Mouse (Mus musculus): ENCODE measurements around the gene Rhno1. TPM values are rescaled to one million over a fixed set of nuclear protein-coding genes. Genes with fewer than 3 reads are reported as not detected.

The Rhno1 gene
- total and polyA plus RNA-seq, 2 experiments from 2014 or later = 22.8 to 53.9 TPM

DNA sequence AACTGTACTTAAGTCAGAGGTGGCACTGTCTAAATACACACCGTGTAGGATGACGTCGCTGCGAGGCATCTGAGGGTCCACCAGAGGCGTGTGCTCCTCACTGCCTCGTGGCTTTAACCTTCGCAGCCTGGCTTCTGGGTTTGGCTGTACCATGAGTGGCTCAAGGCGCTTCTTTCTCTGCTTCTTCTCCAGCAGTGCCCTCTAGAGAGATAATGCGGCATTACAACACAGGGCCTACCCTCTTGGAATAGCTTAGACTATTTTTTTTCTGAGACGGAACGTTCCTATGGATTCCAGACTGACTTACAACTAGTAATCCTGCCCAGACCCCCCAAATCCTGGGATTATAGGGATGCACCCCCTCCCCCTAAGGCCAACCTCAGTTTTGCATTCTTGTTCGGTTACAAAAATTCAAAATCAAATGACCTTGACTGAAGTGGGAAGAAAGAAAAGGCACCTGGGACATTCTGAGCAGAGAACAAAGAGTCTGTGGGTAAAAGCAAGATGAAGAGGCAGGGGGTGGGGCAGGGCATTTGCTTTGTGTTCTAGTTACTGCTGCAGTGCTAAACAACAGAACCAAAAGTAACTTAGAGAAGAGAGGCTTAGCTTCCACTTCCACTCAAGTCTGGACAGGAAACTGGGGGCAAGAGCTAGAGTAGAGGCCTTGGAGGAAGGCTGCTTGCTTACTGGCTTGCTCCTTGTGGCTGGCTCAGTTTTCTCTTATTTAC lies 28.1 kb downstream of the Rhno1 start:
- peak; percentile 91 for ATAC-seq
- H3K27me3 ChIP-seq (ENCODE audit: insufficient read depth, low read length) = no peaks in the 10 kb centered on the region
- peak; percentile 90 for DNase-seq (ENCODE audit: low spot score)
- no peak overlapping the region for H3K4me2 ChIP-seq (ENCODE audit: low read depth, low read length)
- WGBS = 19% methylated on average over 12 of the region's 12 CpGs
- H3K4me3 ChIP-seq (ENCODE audit: low read length) = no peak overlapping the region
- 0 out of 2 replicates have a peak, but pooled peaks cover 3% of the 10 kb centered on the region for H3K4me1 ChIP-seq (ENCODE audit: insufficient read depth, low read length)
- peaks cover 30% of the 10 kb centered on the region for H3K36me3 ChIP-seq (ENCODE audit: insufficient read depth, low read length)
- H3K9ac ChIP-seq (replicated peaks; ENCODE audit: low read length) = no peak overlapping the region
- TF ChIP-seq CTCF (IDR thresholded peaks at IDR 0.05; ENCODE audit: low read depth) = peak; percentile 78
- H3K27ac ChIP-seq = no peak overlapping the region
- no peaks in the 10 kb centered on the region for H3K9me3 ChIP-seq (ENCODE audit: low read length)

DNA sequence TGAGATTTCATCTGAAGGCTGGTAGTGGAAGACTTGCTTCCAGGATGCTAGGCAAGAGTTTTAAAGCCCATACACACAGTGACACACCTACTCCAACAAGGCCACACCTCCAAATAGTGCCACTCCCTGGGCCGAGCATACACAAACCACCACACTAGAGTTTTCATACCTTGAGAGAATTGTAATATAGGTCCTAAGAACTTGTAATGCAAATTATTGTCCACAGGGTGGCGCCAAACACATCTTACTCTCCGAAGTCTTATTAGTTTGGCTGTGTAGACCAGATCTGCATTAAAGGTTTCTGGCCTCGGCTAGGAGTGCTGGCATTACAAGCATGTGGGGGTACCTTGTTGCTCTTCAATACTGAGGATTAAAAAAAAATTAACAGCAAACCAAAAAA lies 44.4 kb downstream of the Rhno1 start:
- Histone ChIP-seq H3K27ac (no peak overlapping the region), H3K9me3 (ENCODE audit: low read length) (no peaks in the 10 kb centered on the region), H3K9ac (replicated peaks; ENCODE audit: low read length) (no peak overlapping the region), H3K4me1 (ENCODE audit: insufficient read depth, low read length) (no peaks in the 10 kb centered on the region), H3K36me3 (ENCODE audit: insufficient read depth, low read length) (peaks cover 20% of the 10 kb centered on the region), H3K4me3 (ENCODE audit: low read length) (no peak overlapping the region), H3K27me3 (ENCODE audit: insufficient read depth, low read length) (no peaks in the 10 kb centered on the region), H3K4me2 (ENCODE audit: low read depth, low read length) (no peak overlapping the region)
- peak; percentile 48; the same call in 1 of the 2 replicates for ATAC-seq
- DNase-seq (ENCODE audit: low spot score) = peak; percentile 90
- WGBS = 8% methylated on average over 4 of the region's 4 CpGs
- TF ChIP-seq CTCF (IDR thresholded peaks at IDR 0.05; ENCODE audit: low read depth) = peak; percentile 80

- Histone ChIP-seq H3K4me3 (ENCODE audit: low read length) (no peak overlapping the region), H3K4me2 (ENCODE audit: low read depth, low read length) (no peak overlapping the region), H3K27me3 (ENCODE audit: insufficient read depth, low read length) (no peaks in the 10 kb centered on the region), H3K36me3 (ENCODE audit: insufficient read depth, low read length) (no peaks in the 10 kb centered on the region), H3K9ac (replicated peaks; ENCODE audit: low read length) (no peak overlapping the region), H3K27ac (no peak overlapping the region), H3K4me1 (ENCODE audit: insufficient read depth, low read length) (no peaks in the 10 kb centered on the region), H3K9me3 (ENCODE audit: low read length) (no peaks in the 10 kb centered on the region)
- no peak for ATAC-seq
- no peak for DNase-seq (ENCODE audit: low spot score)
- TF ChIP-seq CTCF (IDR thresholded peaks at IDR 0.05; ENCODE audit: low read depth) = no peak
- 81% methylated on average over 8 of the region's 8 CpGs for WGBS
These were observed 47.1 kb downstream of the Rhno1 start for GRCm38 (mm10) chr6:128315597-128315996.

DNA sequence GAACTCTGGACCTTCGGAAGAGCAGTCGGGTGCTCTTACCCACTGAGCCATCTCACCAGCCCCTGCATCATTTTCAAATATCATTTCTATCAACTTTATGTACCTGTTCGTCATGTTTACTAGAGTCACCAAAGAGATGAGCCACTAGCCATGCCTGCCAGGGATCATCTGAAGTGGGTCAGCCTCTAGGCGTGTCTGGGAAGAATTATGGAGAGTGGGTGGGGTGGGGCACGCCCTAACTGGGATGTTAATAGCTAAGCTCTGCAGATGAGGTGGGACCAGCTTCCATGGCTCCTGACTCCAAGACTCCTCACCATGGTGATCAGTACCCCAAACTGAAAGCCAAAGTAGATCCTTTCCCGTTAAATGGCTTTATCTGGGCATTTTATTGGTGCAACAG lies 47.9 kb downstream of the Rhno1 start:
- no peak for DNase-seq (ENCODE audit: low spot score)
- no peak for TF ChIP-seq CTCF (IDR thresholded peaks at IDR 0.05; ENCODE audit: low read depth)
- ATAC-seq = no peak
- no peaks in the 10 kb centered on the region for H3K4me1 ChIP-seq (ENCODE audit: insufficient read depth, low read length)
- H3K36me3 ChIP-seq (ENCODE audit: insufficient read depth, low read length) = no peaks in the 10 kb centered on the region
- H3K27me3 ChIP-seq (ENCODE audit: insufficient read depth, low read length) = no peaks in the 10 kb centered on the region
- H3K9ac ChIP-seq (replicated peaks; ENCODE audit: low read length) = no peak overlapping the region
- H3K9me3 ChIP-seq (ENCODE audit: low read length) = no peaks in the 10 kb centered on the region
- H3K27ac ChIP-seq = no peak overlapping the region
- H3K4me2 ChIP-seq (ENCODE audit: low read depth, low read length) = no peak overlapping the region
- 92% methylated on average over 6 of the region's 6 CpGs for WGBS
- no peak overlapping the region for H3K4me3 ChIP-seq (ENCODE audit: low read length)

DNA sequence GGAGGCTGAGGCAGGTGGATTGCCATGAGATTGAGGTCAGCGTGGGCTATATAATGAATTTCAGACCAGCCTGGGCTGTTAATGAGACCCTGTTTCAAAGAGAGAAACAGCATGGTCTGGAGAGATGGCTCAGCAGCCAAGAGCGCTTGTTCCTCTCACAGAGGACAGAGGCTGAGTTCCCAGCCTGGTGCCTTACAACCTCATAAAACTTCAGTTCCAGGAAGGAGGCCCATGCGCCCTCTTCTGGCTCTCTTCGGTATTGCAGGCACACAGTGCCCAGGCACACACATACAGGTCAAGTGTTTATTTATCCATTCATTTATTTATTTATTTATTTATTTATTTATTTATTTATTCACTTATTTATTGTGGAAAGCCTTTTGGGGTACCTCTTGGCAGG lies 54.4 kb downstream of the Rhno1 start:
- no peaks in the 10 kb centered on the region for H3K36me3 ChIP-seq (ENCODE audit: insufficient read depth, low read length)
- H3K27ac ChIP-seq = no peak overlapping the region
- DNase-seq (ENCODE audit: low spot score) (peak; percentile 66), ATAC-seq (peak; percentile 53)
- no peaks in the 10 kb centered on the region for H3K9me3 ChIP-seq (ENCODE audit: low read length)
- H3K4me1 ChIP-seq (ENCODE audit: insufficient read depth, low read length) = no peaks in the 10 kb centered on the region
- TF ChIP-seq CTCF (IDR thresholded peaks at IDR 0.05; ENCODE audit: low read depth) = peak; percentile 82
- H3K27me3 ChIP-seq (ENCODE audit: insufficient read depth, low read length) = no peaks in the 10 kb centered on the region
- WGBS = 30% methylated on average over 4 of the region's 4 CpGs
- no peak overlapping the region for H3K4me2 ChIP-seq (ENCODE audit: low read depth, low read length)
- H3K9ac ChIP-seq (replicated peaks; ENCODE audit: low read length) = no peak overlapping the region
- H3K4me3 ChIP-seq (ENCODE audit: low read length) = no peak overlapping the region

Other genes starting within 250 kb of the Rhno1 start
- 177 and 266 TPM in 2 replicates for gene Tspan9, start 219.3 kb downstream of the Rhno1 start, total RNA-seq (2014; rRNA removed)
- gene Tspan9, start 219.3 kb downstream of the Rhno1 start, polyA plus RNA-seq (2015; fragmentation: Nextera tagmentation; extraction: Ambion mirVana) = 70.1 and 73.8 TPM in 2 replicates
- 0.84 and 0.97 TPM in 2 replicates for gene Tead4, start 62.1 kb downstream of the Rhno1 start, total RNA-seq (2014; rRNA removed)
- gene Tead4, start 62.1 kb downstream of the Rhno1 start, polyA plus RNA-seq (2015; fragmentation: Nextera tagmentation; extraction: Ambion mirVana) = 0.45 and 0.77 TPM in 2 replicates
- 12.8 and 16.4 TPM in 2 replicates for gene Tulp3, start 7.1 kb downstream of the Rhno1 start, total RNA-seq (2014; rRNA removed)
- gene Tulp3, start 7.1 kb downstream of the Rhno1 start, polyA plus RNA-seq (2015; fragmentation: Nextera tagmentation; extraction: Ambion mirVana) = 15.8 and 17.5 TPM in 2 replicates
- 9.7 and 14.4 TPM in 2 replicates for gene Foxm1, start 56 bp upstream of the Rhno1 start, total RNA-seq (2014; rRNA removed)
- gene Foxm1, start 56 bp upstream of the Rhno1 start, polyA plus RNA-seq (2015; fragmentation: Nextera tagmentation; extraction: Ambion mirVana) = 7.2 and 7.5 TPM in 2 replicates
- gene Tex52, start 12.5 kb upstream of the Rhno1 start, total RNA-seq (2014; rRNA removed) = 1.4 TPM in 1 of 2 replicates, not detected in the other
- 0.20 and 0.25 TPM in 2 replicates for gene Tex52, start 12.5 kb upstream of the Rhno1 start, polyA plus RNA-seq (2015; fragmentation: Nextera tagmentation; extraction: Ambion mirVana)
- not detected in 2 replicates for gene Gm44596, start 12.6 kb upstream of the Rhno1 start, total RNA-seq (2014; rRNA removed)
- gene Gm44596, start 12.6 kb upstream of the Rhno1 start, polyA plus RNA-seq (2015; fragmentation: Nextera tagmentation; extraction: Ambion mirVana) = not detected in 2 replicates
- 8.4 and 13.5 TPM in 2 replicates for gene Nrip2, start 36.4 kb upstream of the Rhno1 start, total RNA-seq (2014; rRNA removed)
- gene Nrip2, start 36.4 kb upstream of the Rhno1 start, polyA plus RNA-seq (2015; fragmentation: Nextera tagmentation; extraction: Ambion mirVana) = 9.8 and 10.8 TPM in 2 replicates
- gene Itfg2, start 62.0 kb upstream of the Rhno1 start, total RNA-seq (2014; rRNA removed) = 33.7 and 80.8 TPM in 2 replicates
- 34.0 and 34.1 TPM in 2 replicates for gene Itfg2, start 62.0 kb upstream of the Rhno1 start, polyA plus RNA-seq (2015; fragmentation: Nextera tagmentation; extraction: Ambion mirVana)
- gene Fkbp4, start 75.8 kb upstream of the Rhno1 start, total RNA-seq (2014; rRNA removed) = 161 and 164 TPM in 2 replicates
- gene Fkbp4, start 75.8 kb upstream of the Rhno1 start, polyA plus RNA-seq (2015; fragmentation: Nextera tagmentation; extraction: Ambion mirVana) = 238 and 246 TPM in 2 replicates
- gene Pzp, start 163.8 kb upstream of the Rhno1 start, total RNA-seq (2014; rRNA removed) = 0.14 TPM in 1 of 2 replicates, not detected in the other
- gene Pzp, start 163.8 kb upstream of the Rhno1 start, polyA plus RNA-seq (2015; fragmentation: Nextera tagmentation; extraction: Ambion mirVana) = 0.03 and 0.18 TPM in 2 replicates
- 0.79 and 1.6 TPM in 2 replicates for gene A2ml1, start 218.7 kb upstream of the Rhno1 start, total RNA-seq (2014; rRNA removed)
- gene A2ml1, start 218.7 kb upstream of the Rhno1 start, polyA plus RNA-seq (2015; fragmentation: Nextera tagmentation; extraction: Ambion mirVana) = 13.2 and 13.8 TPM in 2 replicates

All from hindbrain, postnatal 0 days (tissue).